Mouse (Mus musculus): Measurements from ENCODE around the gene March8.
"Not testable (repeated sequence)": the region's sequence is repeated elsewhere in the genome, so short reads cannot be mapped to it uniquely, and the experiment has no call there.

March8 gene

GRCm38 (mm10) chr6:116337835-116338501, at the start of gene March8:
TSS of gene March8 (plus strand) at chr6:116338024.
- peak; percentile 90 for DNase-seq (ENCODE audit: low read depth, low spot score)

GRCm38 (mm10) chr6:116311411-116311810, 26.4 kb upstream of the March8 start:
- no peak for DNase-seq (ENCODE audit: low read depth, low spot score)

- DNase-seq (ENCODE audit: low read depth, low spot score), result no peak
These were observed 18.6 kb upstream of the March8 start for GRCm38 (mm10) chr6:116319259-116319658.

- DNase-seq (ENCODE audit: low read depth, low spot score), result no peak
These were observed 11.2 kb upstream of the March8 start for GRCm38 (mm10) chr6:116326641-116327040.

GRCm38 (mm10) chr6:116331396-116331795, 6.4 kb upstream of the March8 start:
- no peak for DNase-seq (ENCODE audit: low read depth, low spot score)

- no peak for DNase-seq (ENCODE audit: low read depth, low spot score)
These were observed 374 bp upstream of the March8 start for GRCm38 (mm10) chr6:116337466-116337834.

- no peak for DNase-seq (ENCODE audit: low read depth, low spot score)
These were observed 696 bp downstream of the March8 start for GRCm38 (mm10) chr6:116338520-116338919.

GRCm38 (mm10) chr6:116339088-116339487, 1.3 kb downstream of the March8 start:
- DNase-seq (ENCODE audit: low read depth, low spot score), result no peak

GRCm38 (mm10) chr6:116340521-116340920, 2.7 kb downstream of the March8 start:
- DNase-seq (ENCODE audit: low read depth, low spot score), result no peak

- DNase-seq (ENCODE audit: low read depth, low spot score), result no peak
These were observed 10.1 kb downstream of the March8 start for GRCm38 (mm10) chr6:116347953-116348352.

- DNase-seq (ENCODE audit: low read depth, low spot score), result no peak
These were observed 12.2 kb downstream of the March8 start for GRCm38 (mm10) chr6:116349997-116350396.

- DNase-seq (ENCODE audit: low read depth, low spot score), result no peak
These were observed 12.8 kb downstream of the March8 start for GRCm38 (mm10) chr6:116350643-116351042.

GRCm38 (mm10) chr6:116351534-116351933, 13.7 kb downstream of the March8 start:
- DNase-seq (ENCODE audit: low read depth, low spot score), result no peak

- no peak for DNase-seq (ENCODE audit: low read depth, low spot score)
These were observed 15.6 kb downstream of the March8 start for GRCm38 (mm10) chr6:116353428-116353827.

- not testable (repeated sequence) for DNase-seq (ENCODE audit: low read depth, low spot score)
These were observed 18.6 kb downstream of the March8 start for GRCm38 (mm10) chr6:116356311-116356947.

GRCm38 (mm10) chr6:116356948-116357325, 19.1 kb downstream of the March8 start:
- DNase-seq (ENCODE audit: low read depth, low spot score), result no peak

GRCm38 (mm10) chr6:116358056-116358455, 20.2 kb downstream of the March8 start:
- DNase-seq (ENCODE audit: low read depth, low spot score), result no peak

- no peak for DNase-seq (ENCODE audit: low read depth, low spot score)
These were observed 21.4 kb downstream of the March8 start for GRCm38 (mm10) chr6:116359256-116359655.

- DNase-seq (ENCODE audit: low read depth, low spot score), result no peak
These were observed 23.6 kb downstream of the March8 start for GRCm38 (mm10) chr6:116361463-116361862.

- DNase-seq (ENCODE audit: low read depth, low spot score), result no peak
These were observed 24.2 kb downstream of the March8 start for GRCm38 (mm10) chr6:116361993-116362392.

GRCm38 (mm10) chr6:116367971-116368370, 30.1 kb downstream of the March8 start:
- no peak for DNase-seq (ENCODE audit: low read depth, low spot score)

- DNase-seq (ENCODE audit: low read depth, low spot score), result no peak
These were observed 32.0 kb downstream of the March8 start for GRCm38 (mm10) chr6:116369811-116370210.

GRCm38 (mm10) chr6:116370216-116370976, 32.6 kb downstream of the March8 start:
- no peak for DNase-seq (ENCODE audit: low read depth, low spot score)

Measured in retina, adult 2 months (tissue).